Mouse (Mus musculus): Measurements from ENCODE around the gene Rnf213. TPM values are rescaled to one million over a fixed set of nuclear protein-coding genes. Genes with fewer than 3 reads are reported as not detected.
A peak's percentile ranks its signal among the peaks of the same experiment; 100 is the strongest.

Rnf213 gene
- total RNA-seq, 2 experiments from 2014 or later: 36.4 to 69.5 TPM

DNA sequence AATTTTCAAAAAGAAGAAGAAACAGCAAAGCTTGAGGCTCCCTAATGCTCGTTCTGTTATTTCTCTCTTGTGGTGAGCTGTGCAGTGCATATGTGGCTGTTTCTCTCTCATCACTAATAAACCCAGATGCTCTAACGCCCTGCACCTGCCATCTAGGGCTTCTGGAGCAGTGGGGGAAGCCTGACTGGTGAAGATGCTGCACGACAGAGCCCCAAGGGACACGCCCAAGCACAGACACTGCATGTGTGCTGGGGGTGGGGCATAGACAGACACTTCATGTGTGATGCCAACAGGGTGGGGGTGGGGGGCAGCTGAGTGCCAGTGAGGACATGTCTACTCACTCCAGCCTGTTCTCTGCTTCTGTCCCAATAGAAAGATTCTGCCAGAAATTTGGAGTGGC is 41.4 kb downstream of the Rnf213 start:
- ATAC-seq (replicated peaks; ENCODE audit: poor library complexity): no peak

DNA sequence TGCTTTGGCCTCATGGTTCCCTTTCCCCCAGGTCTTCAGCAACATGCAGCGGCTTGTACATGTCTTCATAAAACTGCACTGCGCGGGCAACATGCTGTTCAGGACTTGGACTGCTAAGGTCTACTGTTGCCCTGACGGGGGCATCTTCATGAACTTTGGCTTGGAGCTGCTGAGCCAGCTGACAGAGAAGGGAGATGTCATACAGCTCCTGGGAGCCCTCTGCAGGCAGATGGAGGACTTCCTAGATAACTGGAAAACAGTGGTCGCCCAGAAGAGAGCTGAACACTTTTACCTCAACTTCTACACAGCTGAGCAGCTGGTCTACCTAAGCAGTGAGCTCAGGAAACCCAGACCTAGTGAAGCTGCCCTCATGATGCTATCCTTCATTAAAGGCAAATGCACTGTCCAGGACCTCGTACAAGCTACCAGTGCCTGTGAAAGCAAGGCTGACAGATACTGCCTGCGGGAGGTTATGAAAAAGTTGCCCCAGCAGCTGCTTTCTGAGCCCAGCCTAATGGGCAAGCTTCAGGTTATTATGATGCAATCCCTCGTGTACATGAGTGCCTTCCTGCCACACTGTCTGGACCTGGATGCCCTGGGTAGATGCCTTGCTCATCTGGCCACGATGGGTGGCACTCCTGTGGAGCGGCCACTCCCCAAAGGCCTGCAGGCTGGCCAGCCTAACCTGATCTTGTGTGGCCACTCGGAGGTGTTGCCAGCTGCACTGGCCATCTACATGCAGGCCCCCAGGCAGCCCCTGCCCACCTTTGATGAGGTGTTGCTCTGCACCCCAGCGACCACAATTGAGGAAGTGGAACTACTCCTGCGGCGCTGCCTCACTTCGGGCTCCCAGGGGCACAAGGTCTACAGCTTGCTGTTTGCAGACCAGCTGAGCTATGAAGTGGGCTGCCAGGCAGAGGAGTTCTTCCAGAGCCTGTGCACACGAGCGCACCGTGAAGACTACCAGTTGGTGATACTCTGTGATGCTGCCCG is 43.3 kb downstream of the Rnf213 start:
- ATAC-seq (replicated peaks; ENCODE audit: poor library complexity): peak; percentile 35; the same call in 1 of the 2 replicates

DNA sequence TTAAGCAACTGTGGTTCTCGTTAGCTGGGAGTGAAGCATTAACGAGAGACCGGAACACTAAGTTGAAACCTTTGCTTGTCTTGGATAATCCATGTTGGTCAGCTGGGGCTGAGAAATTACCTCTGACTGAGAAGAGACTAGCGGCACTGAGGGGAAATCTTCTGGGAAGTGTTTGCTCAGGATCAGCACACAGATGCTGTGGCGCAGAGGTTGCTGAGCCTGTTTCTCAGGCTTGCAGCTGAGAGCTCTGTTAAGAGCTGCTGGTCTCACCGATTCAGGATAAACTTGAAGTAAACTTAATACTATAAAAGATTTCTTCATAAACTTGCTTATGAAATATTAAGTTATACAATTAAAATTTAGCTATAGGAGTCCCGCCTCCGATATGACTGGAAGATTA is 45.9 kb downstream of the Rnf213 start:
- ATAC-seq (replicated peaks; ENCODE audit: poor library complexity): no peak

DNA sequence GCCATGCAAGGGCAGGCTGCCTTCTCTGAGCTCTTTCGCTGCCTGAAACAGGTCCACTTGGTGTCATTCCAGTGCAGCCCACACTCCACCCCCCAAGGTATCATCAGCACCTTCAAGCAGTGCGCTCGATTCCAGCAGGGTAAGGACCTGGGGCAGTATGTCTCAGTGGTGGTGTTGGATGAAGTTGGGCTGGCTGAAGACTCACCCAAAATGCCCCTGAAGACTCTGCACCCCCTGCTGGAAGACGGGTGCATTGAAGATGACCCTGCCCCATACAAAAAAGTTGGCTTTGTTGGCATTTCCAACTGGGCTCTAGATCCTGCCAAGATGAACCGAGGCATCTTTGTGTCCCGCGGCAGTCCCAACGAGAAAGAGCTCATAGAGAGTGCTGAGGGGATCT is 49.3 kb downstream of the Rnf213 start:
- ATAC-seq (replicated peaks; ENCODE audit: poor library complexity): peak; percentile 52; the same call in 1 of the 2 replicates

DNA sequence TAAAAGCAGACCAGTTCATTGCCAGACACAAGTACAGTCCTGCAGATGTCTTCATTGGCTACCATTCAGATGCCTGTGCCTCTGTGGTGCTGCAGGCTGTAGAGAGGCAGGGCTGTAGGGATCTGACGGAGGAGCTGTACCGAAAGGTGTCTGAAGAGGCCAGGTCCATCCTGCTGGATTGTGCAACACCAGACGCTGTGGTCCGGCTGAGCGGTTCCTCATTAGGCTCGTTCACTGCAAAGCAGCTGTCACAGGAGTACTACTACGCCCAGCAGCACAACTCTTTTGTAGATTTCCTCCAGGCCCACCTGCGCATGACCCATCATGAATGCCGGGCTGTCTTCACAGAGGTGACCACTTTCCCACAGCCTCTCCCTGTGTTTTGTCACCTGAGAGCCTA is 50.5 kb downstream of the Rnf213 start:
- ATAC-seq (replicated peaks; ENCODE audit: poor library complexity): peak; percentile 61

DNA sequence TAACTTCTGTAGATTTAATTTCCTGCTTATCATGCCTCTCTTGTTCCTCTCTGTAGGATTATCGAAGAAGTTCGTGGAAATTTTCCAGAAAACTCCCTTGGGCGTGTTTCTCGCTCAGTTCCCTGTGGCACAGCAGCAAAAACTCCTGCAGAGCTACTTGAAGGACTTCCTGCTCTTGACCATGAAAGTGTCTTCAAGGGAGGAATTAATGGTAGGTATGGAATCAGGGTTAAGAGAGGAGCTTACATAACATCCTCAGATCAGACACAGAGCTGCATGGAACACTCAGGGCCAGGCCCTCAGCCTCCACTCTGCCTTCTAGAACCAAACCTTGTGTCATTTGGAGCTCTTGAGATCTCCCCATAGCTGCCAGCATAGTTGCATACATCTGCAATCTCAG is 63.2 kb downstream of the Rnf213 start:
- ATAC-seq (replicated peaks; ENCODE audit: poor library complexity): no peak

DNA sequence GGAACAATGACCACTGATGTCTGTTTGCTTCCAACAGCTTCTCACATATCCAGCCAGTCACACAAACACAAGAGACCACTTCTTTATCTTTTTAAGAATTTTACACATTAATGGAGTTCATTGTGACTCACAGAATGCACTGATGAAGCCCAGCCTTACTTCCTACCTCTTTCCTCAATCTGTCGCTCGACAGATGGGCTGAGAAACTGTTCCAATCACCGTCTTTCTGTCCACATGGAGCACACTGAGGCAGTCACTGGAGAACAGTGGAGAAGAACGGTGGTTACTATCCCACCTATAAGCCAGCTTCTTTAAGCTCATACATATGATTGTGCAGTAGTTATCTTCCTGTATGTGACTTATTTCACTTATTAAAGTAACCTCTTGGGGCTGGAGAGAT is 85.0 kb downstream of the Rnf213 start:
- ATAC-seq (replicated peaks; ENCODE audit: poor library complexity): no peak

DNA sequence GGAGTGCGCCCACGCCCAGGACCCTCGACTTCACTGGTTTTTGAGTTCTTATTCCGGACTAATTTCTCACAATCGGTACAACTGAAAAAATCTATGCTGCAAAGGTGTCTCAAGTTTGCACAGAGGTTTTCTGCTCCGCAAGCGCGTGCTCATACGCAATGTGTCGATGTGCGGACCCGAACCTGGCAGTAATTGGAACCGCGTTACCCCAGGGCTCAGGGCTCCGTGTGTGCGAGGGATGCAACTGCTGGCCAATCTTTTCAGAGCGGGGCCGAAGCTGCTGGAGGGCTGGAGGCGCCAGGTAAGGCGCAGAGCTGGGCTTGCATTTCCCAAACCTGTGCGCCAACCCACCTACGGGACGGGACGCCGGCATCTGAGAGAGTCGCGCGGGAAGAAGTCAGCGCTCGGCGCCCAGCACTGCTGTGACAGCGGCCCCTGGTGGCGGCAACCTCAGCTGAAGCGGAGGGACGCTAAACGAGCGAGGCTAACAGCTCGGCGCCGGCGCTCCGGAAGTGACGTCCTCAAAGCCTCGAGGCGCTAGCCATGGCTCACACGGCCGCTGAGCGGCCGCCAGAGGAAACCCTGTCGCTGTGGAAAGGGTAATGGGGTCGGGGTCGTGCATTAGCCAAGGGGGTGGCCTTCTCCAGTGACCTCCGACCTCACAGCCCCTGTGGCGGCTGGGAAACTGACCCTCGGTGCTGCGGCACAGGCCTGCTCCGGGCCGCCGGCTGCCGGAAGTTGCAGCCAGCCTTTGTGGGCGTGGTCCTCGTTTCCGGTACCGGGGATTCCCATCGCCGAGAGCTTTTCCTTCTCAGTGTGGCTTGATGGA is 98.2 kb downstream of the Rnf213 start, which contains the start of gene Endov:
TSS of gene Endov (plus strand) at position 487 of the 829 bp plus-strand sequence.
- peak; percentile 96 for ATAC-seq (replicated peaks; ENCODE audit: poor library complexity)

DNA sequence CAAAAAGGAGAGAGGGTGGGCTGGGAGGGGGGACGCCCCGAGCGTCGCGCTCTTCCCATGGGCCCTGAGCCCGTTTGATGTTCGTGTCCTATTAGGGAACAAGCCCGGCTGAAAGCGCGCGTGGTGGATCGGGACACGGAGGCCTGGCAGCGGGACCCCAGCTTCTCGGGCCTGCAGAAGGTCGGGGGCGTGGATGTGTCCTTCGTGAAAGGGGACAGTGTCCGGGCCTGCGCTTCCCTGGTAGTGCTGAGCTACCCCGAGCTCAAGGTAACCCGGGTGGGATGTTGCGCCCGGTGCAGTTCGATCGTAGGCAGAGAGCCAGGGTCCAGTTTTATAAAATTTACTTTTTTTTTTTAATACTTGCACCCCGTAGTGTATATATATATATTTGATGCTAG is 98.8 kb downstream of the Rnf213 start:
- no peak for ATAC-seq (replicated peaks; ENCODE audit: poor library complexity)

DNA sequence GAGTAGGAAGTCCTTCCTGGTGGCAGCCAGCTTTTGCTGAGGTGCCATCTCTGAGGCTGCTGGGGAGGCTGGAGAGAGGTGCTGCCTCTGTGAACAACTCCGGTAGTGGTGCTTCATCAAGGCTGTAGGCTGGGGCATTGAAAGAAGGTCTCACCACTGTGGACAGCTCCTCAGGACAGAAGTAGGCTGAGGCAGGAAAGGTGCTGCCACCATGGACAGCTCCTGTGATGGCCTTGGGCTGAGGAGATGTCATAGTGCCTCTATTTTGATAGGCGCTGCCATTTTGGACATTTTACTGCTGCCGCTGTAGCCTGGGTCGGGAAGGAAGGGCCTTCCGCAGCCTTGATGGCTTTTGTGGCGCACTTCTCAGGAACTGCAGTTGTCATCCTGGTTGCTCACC is 99.9 kb downstream of the Rnf213 start:
- 0 out of 2 replicates have a peak, but pooled peaks have one; percentile 21 for ATAC-seq (replicated peaks; ENCODE audit: poor library complexity)

DNA sequence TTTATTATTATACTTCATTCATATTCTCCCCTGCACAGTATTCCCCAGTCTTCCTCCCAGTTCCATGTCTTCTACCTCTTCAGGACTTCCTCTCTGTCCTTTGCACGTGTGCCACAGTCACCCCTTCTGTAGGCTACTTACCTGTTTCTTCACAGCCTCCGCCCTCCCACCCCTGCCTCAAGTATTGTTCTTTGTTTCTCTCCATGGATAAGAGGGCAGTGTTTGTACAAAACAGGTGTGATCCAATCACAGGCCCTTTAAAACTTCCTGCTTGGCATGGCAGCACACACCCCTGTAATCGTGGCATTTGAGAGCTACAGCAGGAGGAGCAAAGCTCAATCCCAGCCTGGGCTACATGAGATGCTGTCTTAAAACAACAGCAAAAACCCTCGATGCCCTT is 100.6 kb downstream of the Rnf213 start:
- no peak for ATAC-seq (replicated peaks; ENCODE audit: poor library complexity)

DNA sequence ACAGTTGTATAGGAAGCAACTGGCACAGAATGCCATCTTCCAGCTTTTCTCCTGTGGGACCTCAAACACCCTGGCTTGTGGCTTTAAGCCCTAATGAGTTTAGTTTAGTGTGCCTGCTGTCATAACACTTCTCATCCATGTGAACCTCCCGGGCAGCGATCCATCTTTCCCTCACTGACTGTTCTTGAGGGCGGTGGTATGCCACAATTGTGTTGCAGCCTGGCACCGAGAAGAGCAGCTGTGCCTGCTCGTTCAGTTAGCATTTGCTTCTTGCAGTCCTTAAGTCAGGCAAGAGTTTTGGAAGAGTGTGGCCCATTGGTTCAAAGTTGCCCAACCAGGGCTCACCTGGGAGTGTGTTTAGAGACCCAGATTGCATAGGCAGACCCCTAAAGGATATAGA is 103.2 kb downstream of the Rnf213 start:
- ATAC-seq (replicated peaks; ENCODE audit: poor library complexity): no peak

DNA sequence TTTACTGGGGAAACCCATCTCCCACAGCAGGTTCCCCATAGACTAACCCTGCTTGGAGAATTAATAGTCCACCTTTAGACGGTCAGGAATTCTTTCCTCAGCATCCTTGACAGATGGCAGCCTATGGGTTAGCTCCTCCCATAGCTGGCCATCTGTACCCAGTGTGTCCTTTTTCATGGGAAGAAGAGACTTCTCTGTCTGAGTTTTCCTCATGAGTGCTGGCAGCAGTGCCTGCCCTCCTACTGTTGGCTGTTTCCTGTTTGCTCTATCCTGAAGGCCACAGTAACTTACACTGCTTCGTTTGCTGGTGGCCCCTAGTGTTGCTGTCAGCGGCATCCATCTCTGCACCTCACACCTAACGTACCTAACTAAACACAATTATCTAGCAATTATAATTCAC is 104.6 kb downstream of the Rnf213 start:
- ATAC-seq (replicated peaks; ENCODE audit: poor library complexity): no peak

DNA sequence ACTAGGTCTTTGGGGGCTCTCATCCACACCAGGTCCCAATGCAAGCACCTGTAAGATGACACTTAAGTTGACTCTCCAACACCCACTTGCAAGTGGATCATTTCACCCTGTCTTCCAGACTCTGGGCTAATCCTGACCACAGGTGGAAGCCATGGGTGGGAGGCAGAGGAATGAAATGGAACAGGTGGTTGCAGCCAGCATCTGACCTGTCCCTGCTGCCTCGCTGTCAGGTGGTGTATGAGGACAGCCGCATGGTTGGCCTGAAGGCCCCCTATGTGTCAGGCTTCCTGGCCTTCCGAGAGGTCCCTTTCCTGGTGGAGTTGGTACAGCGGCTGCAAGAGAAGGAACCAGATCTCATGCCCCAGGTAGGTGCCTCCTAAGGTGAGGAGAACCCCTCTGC is 106.4 kb downstream of the Rnf213 start:
- ATAC-seq (replicated peaks; ENCODE audit: poor library complexity): no peak

DNA sequence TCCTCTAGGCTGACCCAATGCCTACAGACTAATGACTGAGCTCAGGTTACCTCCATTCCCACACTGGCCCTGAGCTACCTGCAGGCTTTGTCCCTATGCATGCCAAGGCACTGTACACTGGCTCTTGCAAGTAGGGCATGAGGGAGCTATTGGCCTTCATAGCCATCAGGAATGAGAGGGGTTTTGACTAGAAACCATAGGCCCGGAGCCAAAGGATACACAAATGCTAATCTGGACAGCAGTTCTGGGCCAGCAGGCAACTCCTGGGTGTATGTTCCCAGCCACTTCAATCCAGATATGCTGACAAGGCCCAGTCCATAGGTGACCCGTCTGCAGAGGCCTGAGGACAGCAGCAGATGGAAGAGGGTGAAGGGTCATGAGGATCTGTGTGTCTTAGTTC is 107.1 kb downstream of the Rnf213 start:
- ATAC-seq (replicated peaks; ENCODE audit: poor library complexity): no peak

DNA sequence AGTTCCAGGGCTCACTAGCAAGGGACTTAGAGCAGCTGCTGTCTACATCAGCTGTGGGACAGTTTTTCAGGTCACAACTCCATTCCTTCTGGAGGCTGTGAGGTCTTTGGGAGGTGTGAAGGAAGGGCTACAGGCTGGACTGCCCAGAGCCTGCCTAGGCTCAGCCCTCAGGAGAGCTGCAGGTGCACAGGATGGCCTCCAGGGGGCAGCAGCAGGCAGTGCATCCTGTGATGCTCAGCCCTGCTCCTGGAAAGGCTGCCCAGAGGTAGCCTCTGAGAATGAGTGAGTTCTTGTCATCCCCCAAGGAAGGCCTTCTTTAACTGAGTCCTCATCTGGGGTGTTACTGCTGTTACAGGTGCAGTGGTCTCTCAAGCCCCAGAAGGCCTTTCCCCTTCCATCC is 110.8 kb downstream of the Rnf213 start:
- peak; percentile 96 for ATAC-seq (replicated peaks; ENCODE audit: poor library complexity)

DNA sequence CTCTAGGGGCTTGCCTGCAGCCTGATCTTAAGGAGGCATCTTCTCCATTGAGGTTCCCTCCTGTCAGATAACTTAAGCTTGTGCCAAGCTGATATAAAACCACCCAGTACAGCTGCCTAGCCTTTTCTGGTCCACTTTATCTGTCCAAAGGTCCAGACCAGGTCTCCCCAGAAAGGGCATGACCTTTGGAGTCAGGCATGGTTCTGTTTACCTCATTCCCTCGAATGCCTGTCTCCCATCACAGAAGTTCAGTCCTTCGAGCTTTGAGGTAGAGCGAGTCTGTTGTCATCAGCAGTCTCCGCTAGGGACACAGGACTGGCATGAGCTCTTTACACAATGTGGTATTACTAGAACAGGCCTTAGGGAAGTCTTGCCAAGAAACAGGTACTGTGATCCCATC is 113.5 kb downstream of the Rnf213 start:
- ATAC-seq (replicated peaks; ENCODE audit: poor library complexity): no peak

DNA sequence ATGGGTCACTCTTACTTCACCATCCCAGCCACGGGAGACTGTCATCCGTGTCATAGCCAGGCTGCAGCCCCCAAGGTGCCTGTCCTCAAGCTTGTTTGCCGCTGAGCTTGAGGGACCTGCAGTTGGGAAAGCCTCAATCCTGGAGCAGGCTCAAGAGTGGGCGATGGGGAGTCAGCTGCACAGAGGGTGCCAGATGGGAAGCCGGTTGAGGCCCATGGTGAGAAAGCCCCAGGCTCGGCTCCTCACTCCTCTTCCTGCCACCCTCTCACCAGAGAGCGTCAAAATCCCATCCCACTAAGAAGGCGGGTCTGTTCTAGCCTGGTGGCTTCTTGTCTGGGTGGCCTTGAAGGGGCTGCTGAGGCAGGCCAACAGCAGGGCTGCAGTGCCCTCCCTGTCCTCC is 114.9 kb downstream of the Rnf213 start:
- no peak for ATAC-seq (replicated peaks; ENCODE audit: poor library complexity)

DNA sequence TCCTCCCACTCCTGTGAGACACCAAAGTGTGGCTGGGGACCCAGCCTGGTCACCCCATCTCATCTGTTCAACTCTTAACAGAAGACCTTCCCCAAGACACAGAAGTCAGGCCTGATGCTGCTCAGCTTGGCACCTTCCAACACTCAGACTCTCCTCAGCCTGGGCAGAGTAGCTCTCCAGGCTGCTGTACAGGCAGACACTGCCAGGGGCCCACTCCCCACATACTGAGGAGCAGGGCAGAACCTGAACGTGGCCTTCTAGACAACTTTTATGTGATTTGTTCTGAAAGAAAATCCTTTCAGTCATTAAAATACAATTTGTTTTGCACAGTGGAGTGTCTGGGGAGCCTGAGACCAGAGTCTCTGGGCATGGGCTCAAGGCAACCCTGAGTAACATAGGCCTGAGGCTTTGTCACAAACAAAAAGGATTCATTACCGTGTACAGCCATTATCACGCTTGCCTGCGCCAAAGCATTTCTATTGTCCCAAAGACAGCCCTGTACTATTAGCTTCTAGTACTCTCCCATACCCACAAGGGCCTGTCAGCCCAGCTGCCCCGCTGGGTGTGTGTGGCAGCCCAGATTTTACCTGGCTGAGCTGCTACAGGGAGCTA is 116.4 kb downstream of the Rnf213 start:
- ATAC-seq (replicated peaks; ENCODE audit: poor library complexity): no peak

DNA sequence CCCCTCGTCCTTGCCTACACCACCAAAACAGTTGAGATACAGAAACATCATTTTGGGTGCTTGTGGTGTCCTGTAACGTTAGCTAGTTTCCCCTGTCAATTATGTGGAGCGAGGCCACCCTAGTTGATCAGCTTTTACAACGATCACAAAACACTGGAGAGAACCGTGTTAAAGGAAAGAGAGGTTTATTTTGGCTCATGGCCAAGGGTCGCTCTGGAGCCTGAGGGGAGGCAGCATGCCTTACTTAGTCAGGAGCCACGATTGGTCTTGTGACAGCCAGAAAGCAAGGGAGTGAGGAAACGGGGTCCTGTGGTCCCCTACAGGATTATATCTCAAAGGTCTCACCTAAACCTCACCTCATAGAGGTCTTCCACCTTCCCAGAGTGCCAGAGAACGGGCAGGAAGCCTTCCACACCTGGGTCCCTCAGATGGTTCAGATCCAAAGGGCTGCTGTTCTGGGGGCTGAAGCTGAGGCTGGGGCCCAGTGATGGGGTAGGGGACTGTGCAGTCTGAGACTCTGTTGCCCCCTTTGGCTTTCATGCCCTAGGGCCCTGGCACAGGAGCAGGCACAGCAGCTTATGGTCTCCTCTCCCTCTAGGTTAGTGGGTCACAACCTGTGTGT is 120.2 kb downstream of the Rnf213 start:
- ATAC-seq (replicated peaks; ENCODE audit: poor library complexity): no peak
